Mouse (Mus musculus): Measurements from ENCODE around the gene Gm14403. TPM values are rescaled to one million over a fixed set of nuclear protein-coding genes. Genes with fewer than 3 reads are reported as not detected.
A peak's percentile ranks its signal among the peaks of the same experiment; 100 is the strongest.
"Not testable (repeated sequence)": the region's sequence is repeated elsewhere in the genome, so short reads cannot be mapped to it uniquely, and the experiment has no call there.

The Gm14403 gene
- polyA plus RNA-seq (2012; fragmentation: generic; extraction: Trizol), result 0.91 TPM
- long read RNA-seq, experiment 1, partial matches to known transcripts, result 0 of 3 reads
- long read RNA-seq, experiment 1, other reads (novel, unspliced or antisense), result 3 of 3 reads
- long read RNA-seq, experiment 2, partial matches to known transcripts, result 0 of 9 reads
- long read RNA-seq, experiment 2, other reads (novel, unspliced or antisense), result 8 of 9 reads

GRCm38 (mm10) chr2:177498067-177498466, at the start of gene Gm14403:
Gm14403 (plus strand) TSS chr2:177498215.
- not testable (repeated sequence) for H3K27me3 ChIP-seq (ENCODE audit: control insufficient read depth, insufficient read depth, insufficient read length); H3K36me3 ChIP-seq (ENCODE audit: control insufficient read depth, insufficient read depth); H3K79me3 ChIP-seq (ENCODE audit: low read depth); H3ac ChIP-seq (ENCODE audit: control insufficient read depth, insufficient read length, low read depth); H3K79me2 ChIP-seq (ENCODE audit: control insufficient read depth, insufficient read depth)
- H3K4me3 ChIP-seq (ENCODE audit: insufficient read depth, poor library complexity, severe bottlenecking), result peak within 1 kb of the TSS; percentile 25

GRCm38 (mm10) chr2:177464676-177465075, 33.3 kb upstream of the Gm14403 start, which contains the start of gene Zfp970:
Zfp970 (plus strand) TSS chr2:177464733.
- not testable (repeated sequence) for H3K79me3 ChIP-seq (ENCODE audit: low read depth); H3K27me3 ChIP-seq (ENCODE audit: control insufficient read depth, insufficient read depth, insufficient read length); H3K36me3 ChIP-seq (ENCODE audit: control insufficient read depth, insufficient read depth); H3ac ChIP-seq (ENCODE audit: control insufficient read depth, insufficient read length, low read depth); H3K79me2 ChIP-seq (ENCODE audit: control insufficient read depth, insufficient read depth)
- peak within 1 kb of the TSS; percentile 30 for H3K4me3 ChIP-seq (ENCODE audit: insufficient read depth, poor library complexity, severe bottlenecking)

- not testable (repeated sequence) for H3K79me2 ChIP-seq (ENCODE audit: control insufficient read depth, insufficient read depth); H3K79me3 ChIP-seq (ENCODE audit: low read depth); H3ac ChIP-seq (ENCODE audit: control insufficient read depth, insufficient read length, low read depth); H3K36me3 ChIP-seq (ENCODE audit: control insufficient read depth, insufficient read depth); H3K27me3 ChIP-seq (ENCODE audit: control insufficient read depth, insufficient read depth, insufficient read length); H3K4me3 ChIP-seq (ENCODE audit: insufficient read depth, poor library complexity, severe bottlenecking)
Observed at GRCm38 (mm10) chr2:177468222-177468621, 29.8 kb upstream of the Gm14403 start.

GRCm38 (mm10) chr2:177472261-177472660, 25.8 kb upstream of the Gm14403 start:
- H3K79me3 ChIP-seq (ENCODE audit: low read depth); H3ac ChIP-seq (ENCODE audit: control insufficient read depth, insufficient read length, low read depth); H3K27me3 ChIP-seq (ENCODE audit: control insufficient read depth, insufficient read depth, insufficient read length); H3K36me3 ChIP-seq (ENCODE audit: control insufficient read depth, insufficient read depth); H3K4me3 ChIP-seq (ENCODE audit: insufficient read depth, poor library complexity, severe bottlenecking); H3K79me2 ChIP-seq (ENCODE audit: control insufficient read depth, insufficient read depth): not testable (repeated sequence)

- not testable (repeated sequence) for H3K27me3 ChIP-seq (ENCODE audit: control insufficient read depth, insufficient read depth, insufficient read length); H3K79me3 ChIP-seq (ENCODE audit: low read depth); H3K79me2 ChIP-seq (ENCODE audit: control insufficient read depth, insufficient read depth); H3ac ChIP-seq (ENCODE audit: control insufficient read depth, insufficient read length, low read depth); H3K36me3 ChIP-seq (ENCODE audit: control insufficient read depth, insufficient read depth); H3K4me3 ChIP-seq (ENCODE audit: insufficient read depth, poor library complexity, severe bottlenecking)
Observed at GRCm38 (mm10) chr2:177481971-177482370, 16.0 kb upstream of the Gm14403 start.

- H3K27me3 ChIP-seq (ENCODE audit: control insufficient read depth, insufficient read depth, insufficient read length); H3K79me3 ChIP-seq (ENCODE audit: low read depth); H3K36me3 ChIP-seq (ENCODE audit: control insufficient read depth, insufficient read depth); H3ac ChIP-seq (ENCODE audit: control insufficient read depth, insufficient read length, low read depth); H3K4me3 ChIP-seq (ENCODE audit: insufficient read depth, poor library complexity, severe bottlenecking); H3K79me2 ChIP-seq (ENCODE audit: control insufficient read depth, insufficient read depth): not testable (repeated sequence)
Observed at GRCm38 (mm10) chr2:177483238-177483948, 14.6 kb upstream of the Gm14403 start.

GRCm38 (mm10) chr2:177499182-177499581, 1.2 kb downstream of the Gm14403 start:
- H3K36me3 ChIP-seq (ENCODE audit: control insufficient read depth, insufficient read depth), result not testable (repeated sequence)

GRCm38 (mm10) chr2:177505211-177505719, 7.2 kb downstream of the Gm14403 start:
- not testable (repeated sequence) for H3K4me3 ChIP-seq (ENCODE audit: insufficient read depth, poor library complexity, severe bottlenecking); H3ac ChIP-seq (ENCODE audit: control insufficient read depth, insufficient read length, low read depth); H3K36me3 ChIP-seq (ENCODE audit: control insufficient read depth, insufficient read depth); H3K79me2 ChIP-seq (ENCODE audit: control insufficient read depth, insufficient read depth); H3K79me3 ChIP-seq (ENCODE audit: low read depth); H3K27me3 ChIP-seq (ENCODE audit: control insufficient read depth, insufficient read depth, insufficient read length)

More at GRCm38 (mm10) chr2:177499182-177499581, 1.2 kb downstream of the Gm14403 start:
- H3ac ChIP-seq (ENCODE audit: control insufficient read depth, insufficient read length, low read depth); H3K4me3 ChIP-seq (ENCODE audit: insufficient read depth, poor library complexity, severe bottlenecking); H3K79me2 ChIP-seq (ENCODE audit: control insufficient read depth, insufficient read depth); H3K27me3 ChIP-seq (ENCODE audit: control insufficient read depth, insufficient read depth, insufficient read length); H3K79me3 ChIP-seq (ENCODE audit: low read depth): not testable (repeated sequence)

- not testable (repeated sequence) for H3K36me3 ChIP-seq (ENCODE audit: control insufficient read depth, insufficient read depth); H3K79me2 ChIP-seq (ENCODE audit: control insufficient read depth, insufficient read depth); H3K4me3 ChIP-seq (ENCODE audit: insufficient read depth, poor library complexity, severe bottlenecking); H3K79me3 ChIP-seq (ENCODE audit: low read depth); H3ac ChIP-seq (ENCODE audit: control insufficient read depth, insufficient read length, low read depth); H3K27me3 ChIP-seq (ENCODE audit: control insufficient read depth, insufficient read depth, insufficient read length)
Observed at GRCm38 (mm10) chr2:177511381-177511780, 13.4 kb downstream of the Gm14403 start.

GRCm38 (mm10) chr2:177511972-177512371, 14.0 kb downstream of the Gm14403 start:
- not testable (repeated sequence) for H3K27me3 ChIP-seq (ENCODE audit: control insufficient read depth, insufficient read depth, insufficient read length); H3ac ChIP-seq (ENCODE audit: control insufficient read depth, insufficient read length, low read depth); H3K79me2 ChIP-seq (ENCODE audit: control insufficient read depth, insufficient read depth); H3K4me3 ChIP-seq (ENCODE audit: insufficient read depth, poor library complexity, severe bottlenecking); H3K36me3 ChIP-seq (ENCODE audit: control insufficient read depth, insufficient read depth); H3K79me3 ChIP-seq (ENCODE audit: low read depth)

- H3K4me3 ChIP-seq (ENCODE audit: insufficient read depth, poor library complexity, severe bottlenecking); H3K79me2 ChIP-seq (ENCODE audit: control insufficient read depth, insufficient read depth); H3K36me3 ChIP-seq (ENCODE audit: control insufficient read depth, insufficient read depth); H3K79me3 ChIP-seq (ENCODE audit: low read depth); H3K27me3 ChIP-seq (ENCODE audit: control insufficient read depth, insufficient read depth, insufficient read length); H3ac ChIP-seq (ENCODE audit: control insufficient read depth, insufficient read length, low read depth): not testable (repeated sequence)
Observed at GRCm38 (mm10) chr2:177513991-177514479, 16.0 kb downstream of the Gm14403 start.

All from C2C12 (cell line).